ENCODE assay signal across 25 mouse cellular contexts in the genomic region with DNA sequence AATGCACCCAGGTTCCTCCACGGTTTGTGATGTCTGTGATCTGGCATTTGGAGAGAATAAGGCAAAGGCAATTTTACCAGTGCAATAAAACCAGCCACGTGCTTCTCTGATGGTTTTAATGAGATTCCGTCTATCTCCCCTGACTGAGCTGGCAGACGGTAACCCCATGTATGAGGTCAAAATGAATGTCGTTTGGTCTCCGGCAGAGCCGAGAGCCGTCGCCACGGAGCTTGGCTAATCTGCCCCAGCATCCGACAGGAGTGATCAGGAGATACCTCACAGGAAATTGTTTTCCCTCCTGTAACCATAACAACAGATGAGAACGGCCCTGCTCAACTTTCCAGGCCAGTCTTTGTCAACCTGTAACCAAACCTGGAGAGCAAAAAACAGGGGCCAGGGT. TPM values are rescaled to one million over a fixed set of nuclear protein-coding genes. Genes with fewer than 3 reads are reported as not detected.
A peak's percentile ranks its signal among the peaks of the same experiment; 100 is the strongest.
DNase-seq lines count a peak whose midpoint lies in the region; ATAC-seq and TF ChIP-seq lines count a peak whose summit lies in the region.
"Had no signal": no experiment of that assay in that cellular context is flagged by ENCODE, and none has a peak within 500 bp of the region (broad histone marks: within the 10 kb centered on the region; RNA-seq: fewer than 3 reads in every experiment).

No protein-coding gene starts in this region.

- H3K36me3 ChIP-seq in forebrain, embryonic 12.5 days (replicated peaks) = no peaks in the 10 kb centered on the region
- H3K36me3 ChIP-seq in forebrain, embryonic 14.5 days (ENCODE audit: control insufficient read depth, insufficient read depth, low read length) = no peaks in the 10 kb centered on the region
- no peaks in the 10 kb centered on the region for H3K36me3 ChIP-seq in midbrain, embryonic 11.5 days (ENCODE audit: control insufficient read depth, insufficient read depth, low read length)
- H3K36me3 ChIP-seq in midbrain, postnatal 0 days (ENCODE audit: insufficient read depth, low read length) = no peaks in the 10 kb centered on the region
- H3K36me3 ChIP-seq in limb, embryonic 10.5 days = no peaks in the 10 kb centered on the region
- no peaks in the 10 kb centered on the region for H3K36me3 ChIP-seq in heart, embryonic 11.5 days (ENCODE audit: control insufficient read depth, insufficient read depth, low read length)
- H3K36me3 ChIP-seq: embryonic facial prominence, embryonic 13.5 days; G1E; heart, embryonic 12.5 days; stomach, embryonic 15.5 days had no signal

- H3K4me2 ChIP-seq in forebrain, embryonic 12.5 days = no peak overlapping the region
- no peak overlapping the region for H3K4me2 ChIP-seq in forebrain, embryonic 14.5 days (ENCODE audit: low read length)
- H3K4me2 ChIP-seq in midbrain, embryonic 11.5 days = no peak overlapping the region
- H3K4me2 ChIP-seq in midbrain, postnatal 0 days (ENCODE audit: low read depth, low read length, poor library complexity, severe bottlenecking) = no peak overlapping the region
- no peak overlapping the region for H3K4me2 ChIP-seq in heart, embryonic 11.5 days
- H3K4me2 ChIP-seq: embryonic facial prominence, embryonic 13.5 days; heart, embryonic 12.5 days; stomach, embryonic 15.5 days had no signal

- no peak overlapping the region for H3K9ac ChIP-seq in forebrain, embryonic 12.5 days
- no peak overlapping the region for H3K9ac ChIP-seq in forebrain, embryonic 14.5 days (ENCODE audit: low read length)
- H3K9ac ChIP-seq in midbrain, embryonic 11.5 days (ENCODE audit: low read length) = no peak overlapping the region
- H3K9ac ChIP-seq in midbrain, postnatal 0 days (replicated peaks; ENCODE audit: low read length, poor library complexity, severe bottlenecking) = no peak overlapping the region
- no peak overlapping the region for H3K9ac ChIP-seq in heart, embryonic 11.5 days (ENCODE audit: low read depth, low read length)
- H3K9ac ChIP-seq: embryonic facial prominence, embryonic 13.5 days; heart, embryonic 12.5 days; liver, postnatal 0 days; stomach, embryonic 15.5 days had no signal

- 0 out of 2 replicates have a peak, but pooled peaks cover under 1% of the 10 kb centered on the region for H3K27me3 ChIP-seq in forebrain, embryonic 12.5 days
- H3K27me3 ChIP-seq in forebrain, embryonic 14.5 days (replicated peaks; ENCODE audit: control insufficient read depth, insufficient read depth, low read length) = no peaks in the 10 kb centered on the region
- no peaks in the 10 kb centered on the region for H3K27me3 ChIP-seq in midbrain, embryonic 11.5 days (ENCODE audit: control insufficient read depth, insufficient read depth, low read length)
- no peaks in the 10 kb centered on the region for H3K27me3 ChIP-seq in midbrain, postnatal 0 days (ENCODE audit: insufficient read depth, low read length)
- peaks cover 29% of the 10 kb centered on the region; the same call in 1 of the 2 replicates for H3K27me3 ChIP-seq in limb, embryonic 10.5 days (ENCODE audit: low read depth, poor library complexity, severe bottlenecking)
- peaks cover 8% of the 10 kb centered on the region; the same call in 1 of the 2 replicates for H3K27me3 ChIP-seq in heart, embryonic 11.5 days (ENCODE audit: control insufficient read depth, insufficient read depth, low read length)
- H3K27me3 ChIP-seq: stomach, embryonic 15.5 days had no signal

- no peak overlapping the region for H3K4me3 ChIP-seq in forebrain, embryonic 12.5 days (replicated peaks)
- no peak overlapping the region for H3K4me3 ChIP-seq in forebrain, embryonic 14.5 days (ENCODE audit: low read depth, low read length)
- H3K4me3 ChIP-seq in midbrain, embryonic 11.5 days (ENCODE audit: low read depth, low read length) = no peak overlapping the region
- H3K4me3 ChIP-seq in midbrain, postnatal 0 days (ENCODE audit: low read depth, low read length) = no peak overlapping the region
- H3K4me3 ChIP-seq in limb, embryonic 10.5 days = no peak overlapping the region
- no peak overlapping the region for H3K4me3 ChIP-seq in heart, embryonic 11.5 days (ENCODE audit: low read depth, low read length)
- H3K4me3 ChIP-seq: embryonic facial prominence, embryonic 13.5 days; gastrocnemius, adult 2 months; heart, embryonic 12.5 days; myocyte; stomach, embryonic 15.5 days had no signal

- no peaks in the 10 kb centered on the region for H3K9me3 ChIP-seq in forebrain, embryonic 12.5 days
- H3K9me3 ChIP-seq in forebrain, embryonic 14.5 days (replicated peaks; ENCODE audit: control insufficient read depth, low read length) = no peaks in the 10 kb centered on the region
- no peaks in the 10 kb centered on the region for H3K9me3 ChIP-seq in midbrain, embryonic 11.5 days (ENCODE audit: control insufficient read depth, low read length)
- no peaks in the 10 kb centered on the region for H3K9me3 ChIP-seq in midbrain, postnatal 0 days (ENCODE audit: low read length)
- H3K9me3 ChIP-seq in limb, embryonic 10.5 days (replicated peaks) = no peaks in the 10 kb centered on the region
- H3K9me3 ChIP-seq in heart, embryonic 11.5 days (replicated peaks; ENCODE audit: control insufficient read depth, low read length) = no peaks in the 10 kb centered on the region
- H3K9me3 ChIP-seq: embryonic facial prominence, embryonic 13.5 days; G1E; heart, embryonic 12.5 days; stomach, embryonic 15.5 days had no signal

- peaks cover 43% of the 10 kb centered on the region for H3K4me1 ChIP-seq in forebrain, embryonic 12.5 days
- H3K4me1 ChIP-seq in forebrain, embryonic 14.5 days (ENCODE audit: control insufficient read depth, insufficient read depth, low read length) = peaks cover 30% of the 10 kb centered on the region
- peaks cover 10% of the 10 kb centered on the region for H3K4me1 ChIP-seq in midbrain, embryonic 11.5 days (ENCODE audit: control insufficient read depth, insufficient read depth, low read length)
- peaks cover 9% of the 10 kb centered on the region; the same call in 1 of the 2 replicates for H3K4me1 ChIP-seq in midbrain, postnatal 0 days (ENCODE audit: insufficient read depth, low read length)
- peaks cover 84% of the 10 kb centered on the region for H3K4me1 ChIP-seq in limb, embryonic 10.5 days
- no peaks in the 10 kb centered on the region for H3K4me1 ChIP-seq in heart, embryonic 11.5 days (ENCODE audit: control insufficient read depth, insufficient read depth, low read length)
- H3K4me1 ChIP-seq: stomach, embryonic 15.5 days had no signal

- TF ChIP-seq CTCF in midbrain, postnatal 0 days (IDR thresholded peaks at IDR 0.05) = no peak

- H3K27ac ChIP-seq in forebrain, embryonic 12.5 days = no peak overlapping the region
- no peak overlapping the region for H3K27ac ChIP-seq in forebrain, embryonic 14.5 days (ENCODE audit: low read depth, low read length)
- H3K27ac ChIP-seq in midbrain, embryonic 11.5 days (ENCODE audit: low read depth, low read length) = no peak overlapping the region
- no peak overlapping the region for H3K27ac ChIP-seq in midbrain, postnatal 0 days (ENCODE audit: low read depth, low read length)
- peak overlapping the region; percentile 33; the same call in 1 of the 2 replicates for H3K27ac ChIP-seq in limb, embryonic 10.5 days
- H3K27ac ChIP-seq in heart, embryonic 11.5 days (ENCODE audit: low read depth, low read length) = no peak overlapping the region
- H3K27ac ChIP-seq: embryonic facial prominence, embryonic 13.5 days; gastrocnemius, adult 2 months; stomach, embryonic 15.5 days had no signal

- 38% methylated on average over 12 of the region's 12 CpGs for WGBS in forebrain, embryonic 12.5 days
- 36% methylated on average over 12 of the region's 12 CpGs for WGBS in forebrain, embryonic 14.5 days
- WGBS in midbrain, embryonic 11.5 days = 20% methylated on average over 12 of the region's 12 CpGs
- 12% methylated on average over 12 of the region's 12 CpGs for WGBS in midbrain, postnatal 0 days
- WGBS in limb, embryonic 10.5 days = 16% methylated on average over 12 of the region's 12 CpGs
- WGBS in heart, embryonic 11.5 days (ENCODE audit: insufficient replicate concordance) = 41% methylated on average over 12 of the region's 12 CpGs

- DNase-seq in forebrain, embryonic 14.5 days (ENCODE audit: low spot score) = no peak
- DNase-seq in midbrain, embryonic 11.5 days (ENCODE audit: low spot score, missing footprints) = peak; percentile 87
- no peak for DNase-seq in midbrain, postnatal 0 days (ENCODE audit: low spot score)
- DNase-seq in limb, embryonic 10.5 days (ENCODE audit: low spot score) = no peak
- DNase-seq in retina, postnatal 1 day = peak; percentile 37
- DNase-seq in liver = no peak
- DNase-seq: adrenal gland, postnatal 14 days; cerebellum, adult 11 months; cerebellum, postnatal 25 days; gastrocnemius, adult 2 months; heart, postnatal 14 days; kidney, adult 2 months; kidney, postnatal 10 days; liver, postnatal 0 days; lung, postnatal 10 days; thymus, adult 18-20 months had no signal

- ATAC-seq in forebrain, embryonic 12.5 days (ENCODE audit: low FRiP score) = 0 out of 2 replicates have a peak, but pooled peaks have one; percentile 21
- ATAC-seq in forebrain, embryonic 14.5 days = no peak
- peak; percentile 47; the same call in 1 of the 2 replicates for ATAC-seq in midbrain, embryonic 11.5 days (ENCODE audit: low FRiP score)
- ATAC-seq in midbrain, postnatal 0 days (ENCODE audit: low FRiP score) = no peak
- ATAC-seq in heart, embryonic 11.5 days (replicated peaks; ENCODE audit: insufficient number of reproducible peaks, low FRiP score, low TSS enrichment) = no peak
- ATAC-seq: liver, postnatal 0 days had no signal

RNA-seq across cellular contexts. Expression of gene A530016L24Rik, which starts 55.9 kb away (rescaled TPM):
- polyA plus RNA-seq in forebrain, embryonic 12.5 days (2016; fragmentation: Nextera tagmentation; extraction: Ambion mirVana) = not detected in 2 replicates
- 0.09 and 0.12 TPM in 2 replicates for polyA plus RNA-seq in forebrain, embryonic 14.5 days (2014; fragmentation: Nextera tagmentation; extraction: Ambion mirVana)
- polyA plus RNA-seq in midbrain, embryonic 11.5 days (2014; fragmentation: Nextera tagmentation; extraction: Ambion mirVana) = not detected in 2 replicates
- 0.05 TPM in 1 of 2 replicates, not detected in the other for total RNA-seq in midbrain, postnatal 0 days (2014; rRNA removed)
- polyA plus RNA-seq in midbrain, postnatal 0 days (2015; fragmentation: Nextera tagmentation; extraction: Ambion mirVana) = 0.05 TPM in 1 of 2 replicates, not detected in the other
- polyA plus RNA-seq in limb, embryonic 10.5 days (2016; fragmentation: Nextera tagmentation; extraction: Ambion mirVana) = not detected in 2 replicates
- 8.7 and 8.9 TPM in 2 replicates for polyA plus RNA-seq in heart, embryonic 11.5 days (2014; fragmentation: Nextera tagmentation; extraction: Ambion mirVana)
- total RNA-seq: megakaryocyte, adult 5-6 weeks; neutrophil, adult 5-6 weeks had no signal
- polyA plus RNA-seq: G1E; liver, postnatal 0 days had no signal

Comparison
In these comparisons a context has a peak if more than half of its experiments do, and no peak if none do; other contexts are left out.
1. ATAC-seq: peak in forebrain, embryonic 12.5 days (single experiment) and midbrain, embryonic 11.5 days (single experiment); none in forebrain, embryonic 14.5 days (single experiment), midbrain, postnatal 0 days (single experiment) and heart, embryonic 11.5 days (single experiment).
2. DNase-seq: peak in midbrain, embryonic 11.5 days (single experiment) and retina, postnatal 1 day (single experiment); none in forebrain, embryonic 14.5 days (single experiment), midbrain, postnatal 0 days (single experiment), limb, embryonic 10.5 days (single experiment) and liver (single experiment).